Mouse (Mus musculus) cortical plate, adult 2 months (tissue): ENCODE data around the gene Hspb9.

Source experiments
- CTCF ChIP-seq: fragments of 200-500 bp; IDR thresholded peaks from 2 replicates; pipeline ENCODE4 v1.5.1; 2011; ENCODE audit warnings: mild to moderate bottlenecking, control low read depth, low read length; ENCODE audit not compliant: insufficient read depth; ENCODE audit errors: extremely low read depth
- POLR2A ChIP-seq: fragments of 200-500 bp; IDR thresholded peaks from 2 replicates; pipeline ENCODE4 v1.6.1; 2011; ENCODE audit warnings: mild to moderate bottlenecking, low read length, control low read depth; ENCODE audit not compliant: insufficient read depth; ENCODE audit errors: extremely low read depth

DNA sequence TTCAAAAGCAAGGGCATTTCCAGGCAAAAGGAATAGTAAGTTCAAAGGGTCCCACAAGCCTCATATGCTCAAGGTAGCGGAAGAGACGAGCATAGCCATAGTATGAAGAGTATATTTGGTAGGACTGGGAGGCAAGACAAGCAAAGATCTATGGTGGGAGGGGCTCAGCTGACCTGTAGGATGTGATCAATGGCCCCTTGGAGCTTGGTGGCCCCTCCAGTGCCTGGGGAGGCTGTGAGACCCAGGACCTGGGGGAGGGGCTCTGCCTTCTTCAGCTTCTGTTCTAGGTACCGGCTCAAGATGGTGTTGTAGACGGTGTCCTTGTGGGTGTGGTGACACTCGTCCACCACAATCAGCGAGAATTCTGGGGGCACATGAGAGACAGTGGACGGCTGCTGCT lies 10.7 kb upstream of the Hspb9 start:
- TF ChIP-seq POLR2A: no peak
- no peak for TF ChIP-seq CTCF
